Mouse (Mus musculus) neural tube, embryonic 14.5 days (tissue): Measurements from ENCODE around the gene Adat3. TPM values are rescaled to one million over a fixed set of nuclear protein-coding genes. Genes with fewer than 3 reads are reported as not detected.

Experiments
- ATAC-seq: fragments of 200-750 bp; cut with Nextera tagmentation; 2 replicates; pipeline ENCODE4 v1.8.0; 2017; ENCODE audit warnings: low read depth, mild to moderate bottlenecking, moderate TSS enrichment, moderate library complexity
- H3K27ac ChIP-seq: fragments of 300-500 bp; sonication (generic); 2 replicates; pipeline ENCODE4 v1.5.1; 2014; ENCODE audit warnings: low read depth, mild to moderate bottlenecking, control low read depth, low read length, moderate library complexity, mixed read lengths
- H3K27me3 ChIP-seq: fragments of 300-500 bp; sonication (generic); 2 replicates; pipeline ENCODE4 v1.6.1; 2014; ENCODE audit warnings: low read length; ENCODE audit not compliant: control insufficient read depth, insufficient read depth
- H3K36me3 ChIP-seq: fragments of 300-500 bp; sonication (generic); 2 replicates; pipeline ENCODE4 v1.6.1; 2014; ENCODE audit warnings: low read length, mixed read lengths; ENCODE audit not compliant: control insufficient read depth, insufficient read depth
- H3K4me1 ChIP-seq: fragments of 300-500 bp; sonication (generic); 2 replicates; pipeline ENCODE4 v1.6.1; 2014; ENCODE audit warnings: low read length; ENCODE audit not compliant: control insufficient read depth, insufficient read depth
- H3K4me2 ChIP-seq: fragments of 300-500 bp; sonication (generic); 2 replicates; pipeline ENCODE4 v1.6.1; 2014; ENCODE audit warnings: mild to moderate bottlenecking, low read depth, low read length, control low read depth
- H3K4me3 ChIP-seq: fragments of 300-500 bp; sonication (generic); 2 replicates; pipeline ENCODE4 v1.5.1; 2014; ENCODE audit warnings: low read depth, low read length, control low read depth, mixed read lengths
- H3K9ac ChIP-seq: fragments of 300-500 bp; sonication (generic); replicated peaks from 2 replicates; pipeline ENCODE4 v1.6.1; 2014; ENCODE audit warnings: low read depth, mild to moderate bottlenecking, control low read depth, low read length, mixed read lengths
- H3K9me3 ChIP-seq: fragments of 300-500 bp; sonication (generic); 2 replicates; pipeline ENCODE4 v1.6.1; 2016; ENCODE audit warnings: low read length; ENCODE audit not compliant: control insufficient read depth
- WGBS: fragments of 180-500 bp; shearing (Covaris S2); extraction: QIAGEN DNeasy Blood & Tissue Kit; methylation state at CpG from one replicate; pipeline ENCODE4 v1.1.7; 2014; 5-methylcytosine and 5-hydroxymethylcytosine counted together
- polyA plus RNA-seq: library from polyadenylated mRNA; unstranded; fragments of >200 nt; fragmentation: Nextera tagmentation; extraction: Ambion mirVana; gene quantifications from 2 replicates; pipeline ENCODE4 v1.2.1, GENCODE M21; 2014

Gene Adat3
- polyA plus RNA-seq, result 5.5 and 6.7 TPM in 2 replicates

- peaks cover 9% of the 10 kb centered on the region for H3K36me3 ChIP-seq
- ATAC-seq, result peak; percentile 95
- under 1% methylated on average over 53 of the region's 54 CpGs for WGBS
- peak within 1 kb of the TSS; percentile 52 for H3K4me3 ChIP-seq
- H3K4me2 ChIP-seq, result peak within 1 kb of the TSS; percentile 83
- peaks cover 10% of the 10 kb centered on the region for H3K4me1 ChIP-seq
- no peaks in the 10 kb centered on the region for H3K27me3 ChIP-seq
- peak within 1 kb of the TSS; percentile 43 for H3K9ac ChIP-seq
- peak within 1 kb of the TSS; percentile 78 for H3K27ac ChIP-seq
- no peaks in the 10 kb centered on the region for H3K9me3 ChIP-seq
Measured at GRCm38 (mm10) chr10:80602698-80603325, at the start of gene Adat3, which contains the start of gene Scamp4. Gene Adat3 (plus strand): TSS chr10:80602880. Gene Scamp4 (plus strand): TSS chr10:80602872.

GRCm38 (mm10) chr10:80553575-80553974 is 49.1 kb upstream of the Adat3 start:
- 94% methylated on average over 8 of the region's 8 CpGs for WGBS
- Histone ChIP-seq H3K9me3 (no peaks in the 10 kb centered on the region), H3K4me1 (peaks cover 7% of the 10 kb centered on the region; the same call in 1 of the 2 replicates), H3K27me3 (no peaks in the 10 kb centered on the region), H3K27ac (no peak overlapping the region), H3K36me3 (peaks cover 14% of the 10 kb centered on the region), H3K9ac (no peak overlapping the region), H3K4me2 (no peak overlapping the region), H3K4me3 (no peak overlapping the region)
- no peak for ATAC-seq

DNA sequence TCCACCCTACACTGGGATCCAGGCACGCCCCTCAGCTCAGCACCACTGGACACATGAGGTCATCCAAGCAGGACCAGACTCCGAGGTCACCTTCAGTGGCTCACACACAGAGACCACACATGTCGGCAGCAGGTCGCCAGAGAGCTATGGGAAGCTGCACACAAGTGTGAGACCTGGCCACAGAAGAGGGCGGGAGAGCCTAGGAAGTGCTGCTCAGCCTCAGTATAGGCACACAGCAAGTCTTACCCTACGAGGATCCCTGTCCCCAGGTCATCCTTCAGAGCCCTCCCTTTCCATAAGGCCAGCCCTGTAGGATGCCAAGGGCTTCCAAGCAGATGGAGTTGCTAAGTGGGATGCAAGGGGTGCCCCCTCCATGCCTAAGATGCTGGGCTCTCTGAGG is 48.7 kb upstream of the Adat3 start:
- peaks cover 14% of the 10 kb centered on the region for H3K36me3 ChIP-seq
- no peak overlapping the region for H3K27ac ChIP-seq
- H3K4me2 ChIP-seq, result no peak overlapping the region
- no peak overlapping the region for H3K9ac ChIP-seq
- no peaks in the 10 kb centered on the region for H3K27me3 ChIP-seq
- 91% methylated on average over 6 of the region's 6 CpGs for WGBS
- no peaks in the 10 kb centered on the region for H3K9me3 ChIP-seq
- peaks cover 7% of the 10 kb centered on the region; the same call in 1 of the 2 replicates for H3K4me1 ChIP-seq
- H3K4me3 ChIP-seq, result no peak overlapping the region
- no peak for ATAC-seq

DNA sequence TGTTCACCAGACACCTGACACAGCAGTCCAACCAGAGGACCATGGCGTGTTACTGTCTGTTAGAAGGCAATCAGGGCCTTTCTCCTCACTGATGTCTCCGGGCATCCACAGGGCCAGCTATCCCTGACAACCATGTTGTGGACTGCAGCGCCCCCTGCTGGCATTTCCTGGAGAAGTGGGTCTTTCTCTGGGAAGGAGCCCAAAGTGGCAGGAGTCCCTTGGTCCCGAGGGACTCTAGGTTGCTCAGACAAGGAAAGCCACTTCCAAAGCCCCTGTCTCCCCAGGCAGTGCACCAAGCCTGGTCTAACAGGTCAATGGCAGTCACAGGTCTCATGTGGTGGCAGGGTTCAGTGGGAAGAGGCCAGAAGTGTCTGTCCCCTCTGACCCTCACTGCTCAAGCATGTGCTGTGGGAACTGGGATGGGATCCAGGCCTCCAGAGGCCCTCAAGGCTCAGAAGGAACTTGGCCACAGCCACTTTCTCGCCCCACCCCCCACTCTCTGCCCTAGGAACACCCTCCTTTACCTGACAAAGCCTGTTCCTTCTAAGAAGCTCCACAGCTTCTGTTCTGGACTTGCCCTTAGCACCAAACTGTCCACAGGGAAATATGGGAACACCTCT is 45.2 kb upstream of the Adat3 start:
- Histone ChIP-seq H3K9me3 (no peaks in the 10 kb centered on the region), H3K4me2 (no peak overlapping the region), H3K9ac (no peak overlapping the region), H3K4me3 (no peak overlapping the region), H3K4me1 (peaks cover 26% of the 10 kb centered on the region), H3K36me3 (no peaks in the 10 kb centered on the region), H3K27ac (no peak overlapping the region), H3K27me3 (0 out of 2 replicates have a peak, but pooled peaks cover 2% of the 10 kb centered on the region)
- WGBS, result 38% methylated on average over 5 of the region's 5 CpGs
- ATAC-seq, result no peak

DNA sequence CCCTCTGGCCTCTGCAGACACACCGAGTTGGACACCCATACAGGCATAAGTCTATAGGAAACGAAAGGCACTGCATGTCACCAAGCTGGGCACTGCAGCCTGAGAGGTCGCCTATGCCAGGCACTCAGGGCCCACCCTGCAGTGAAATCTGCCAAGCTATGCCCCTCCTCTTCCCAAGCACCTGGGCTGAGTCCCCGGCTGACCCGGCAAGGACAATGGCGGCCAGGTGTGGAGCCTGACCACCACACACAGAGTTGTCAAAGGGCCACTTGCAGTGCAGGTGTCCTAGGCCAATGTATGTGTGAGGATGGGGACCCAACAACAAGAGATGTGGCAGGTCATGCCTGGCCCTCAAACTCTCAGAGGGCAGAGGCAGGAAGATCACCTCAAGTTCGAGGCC is 43.2 kb upstream of the Adat3 start:
- no peaks in the 10 kb centered on the region for H3K36me3 ChIP-seq
- peak overlapping the region; percentile 10; the same call in 1 of the 2 replicates for H3K4me3 ChIP-seq
- WGBS, result 95% methylated on average over 7 of the region's 7 CpGs
- no peak overlapping the region for H3K27ac ChIP-seq
- no peak for ATAC-seq
- no peaks in the 10 kb centered on the region for H3K9me3 ChIP-seq
- H3K9ac ChIP-seq, result no peak overlapping the region
- 0 out of 2 replicates have a peak, but pooled peaks cover 2% of the 10 kb centered on the region for H3K27me3 ChIP-seq
- H3K4me1 ChIP-seq, result peaks cover 30% of the 10 kb centered on the region
- no peak overlapping the region for H3K4me2 ChIP-seq

GRCm38 (mm10) chr10:80560621-80561020 is 42.1 kb upstream of the Adat3 start:
- Histone ChIP-seq H3K4me1 (peaks cover 30% of the 10 kb centered on the region), H3K36me3 (no peaks in the 10 kb centered on the region), H3K27me3 (0 out of 2 replicates have a peak, but pooled peaks cover 2% of the 10 kb centered on the region), H3K9ac (peak overlapping the region; percentile 94), H3K4me2 (peak overlapping the region; percentile 87), H3K9me3 (no peaks in the 10 kb centered on the region), H3K27ac (peak overlapping the region; percentile 93; the same call in 1 of the 2 replicates), H3K4me3 (peak overlapping the region; percentile 99)
- 1% methylated on average over 13 of the region's 13 CpGs for WGBS
- ATAC-seq, result 0 out of 2 replicates have a peak, but pooled peaks have one; percentile 1

GRCm38 (mm10) chr10:80561116-80561944 is 41.4 kb upstream of the Adat3 start, which contains the start of gene Rexo1:
Gene Rexo1 (minus strand): TSS chr10:80561560.
- under 1% methylated on average over 70 of the region's 72 CpGs for WGBS
- H3K9ac ChIP-seq, result peak within 1 kb of the TSS; percentile 94
- H3K4me2 ChIP-seq, result peak within 1 kb of the TSS; percentile 87
- no peaks in the 10 kb centered on the region for H3K9me3 ChIP-seq
- H3K27me3 ChIP-seq, result 0 out of 2 replicates have a peak, but pooled peaks cover 2% of the 10 kb centered on the region
- H3K4me3 ChIP-seq, result peak within 1 kb of the TSS; percentile 99
- peak within 1 kb of the TSS; percentile 93 for H3K27ac ChIP-seq
- no peaks in the 10 kb centered on the region for H3K36me3 ChIP-seq
- H3K4me1 ChIP-seq, result peaks cover 32% of the 10 kb centered on the region
- ATAC-seq, result peak; percentile 84

- Histone ChIP-seq H3K4me1 (peaks cover 24% of the 10 kb centered on the region), H3K4me2 (peak overlapping the region; percentile 31; the same call in 1 of the 2 replicates), H3K9me3 (no peaks in the 10 kb centered on the region), H3K9ac (no peak overlapping the region; the same call in 1 of the 2 replicates), H3K4me3 (no peak overlapping the region), H3K27ac (peak overlapping the region; percentile 72), H3K27me3 (no peaks in the 10 kb centered on the region), H3K36me3 (no peaks in the 10 kb centered on the region; the same call in 1 of the 2 replicates)
- ATAC-seq, result peak; percentile 62
- WGBS, result 8% methylated on average over 17 of the region's 17 CpGs
Measured at GRCm38 (mm10) chr10:80566375-80567092, 36.1 kb upstream of the Adat3 start.
